Mouse (Mus musculus) 416B (cell line): ENCODE data around the gene Fam71e1.

Source experiments
- DNase-seq: peaks from one replicate; pipeline ENCODE4 v3.0.0; 2011; ENCODE audit warnings: low read depth

Gene Fam71e1

GRCm38 (mm10) chr7:44535657-44536589 is 39.5 kb downstream of the Fam71e1 start:
- DNase-seq, result no peak

GRCm38 (mm10) chr7:44536590-44536968 is 40.2 kb downstream of the Fam71e1 start:
- no peak for DNase-seq

- no peak for DNase-seq
Observed at GRCm38 (mm10) chr7:44537009-44537408, 40.6 kb downstream of the Fam71e1 start.

GRCm38 (mm10) chr7:44537496-44537895 is 41.1 kb downstream of the Fam71e1 start:
- DNase-seq, result no peak

- no peak for DNase-seq
Observed at GRCm38 (mm10) chr7:44538756-44539624, 42.6 kb downstream of the Fam71e1 start.

GRCm38 (mm10) chr7:44542555-44542954 is 46.2 kb downstream of the Fam71e1 start:
- no peak for DNase-seq

GRCm38 (mm10) chr7:44543071-44543470 is 46.7 kb downstream of the Fam71e1 start:
- DNase-seq, result no peak

GRCm38 (mm10) chr7:44546274-44546673 is 49.9 kb downstream of the Fam71e1 start:
- DNase-seq, result no peak

GRCm38 (mm10) chr7:44547041-44547440 is 50.7 kb downstream of the Fam71e1 start:
- DNase-seq, result peak; percentile 42

GRCm38 (mm10) chr7:44547725-44548124 is 51.3 kb downstream of the Fam71e1 start:
- no peak for DNase-seq

GRCm38 (mm10) chr7:44548497-44549087 is 52.2 kb downstream of the Fam71e1 start, which contains the start of gene Pold1:
Pold1 (minus strand) TSS chr7:44548849.
- peak; percentile 100 for DNase-seq

GRCm38 (mm10) chr7:44549621-44550408 is 53.4 kb downstream of the Fam71e1 start:
- no peak for DNase-seq

- no peak for DNase-seq
Observed at GRCm38 (mm10) chr7:44550409-44550678, 54.0 kb downstream of the Fam71e1 start.
